Mouse (Mus musculus) embryonic fibroblast, embryonic 13.5 days (primary cell): ENCODE data around the gene Dpp4. TPM values are rescaled to one million over a fixed set of nuclear protein-coding genes. Genes with fewer than 3 reads are reported as not detected.

Experiments used
- H3K27ac ChIP-seq: 2 replicates; pipeline ENCODE4 v1.5.1; 2012; ENCODE audit warnings: low read length, control low read depth, inconsistent platforms; ENCODE audit not compliant: insufficient read depth
- H3K4me1 ChIP-seq: 2 replicates; pipeline ENCODE4 v1.6.1; 2011; ENCODE audit warnings: low read length; ENCODE audit not compliant: control insufficient read depth, insufficient read depth
- H3K4me3 ChIP-seq: 2 replicates; pipeline ENCODE4 v1.5.1; 2011; ENCODE audit warnings: mild to moderate bottlenecking, control low read depth, low read length; ENCODE audit not compliant: insufficient read depth
- CTCF ChIP-seq: IDR thresholded peaks from 2 replicates; pipeline ENCODE4 v1.5.1; 2011; ENCODE audit warnings: mild to moderate bottlenecking, control low read depth, low read length, moderate library complexity, borderline replicate concordance; ENCODE audit not compliant: insufficient read depth
- POLR2A ChIP-seq: IDR thresholded peaks from 2 replicates; pipeline ENCODE4 v1.6.1; 2011; ENCODE audit warnings: low read depth, mild to moderate bottlenecking, control low read depth, low read length, moderate library complexity
- polyA plus RNA-seq: library from polyadenylated mRNA; stranded (reverse); fragments of >200 nt; gene quantifications from 2 replicates; pipeline ENCODE4 v1.2.4, GENCODE M21; 2011; ENCODE audit warnings: low read depth; ENCODE audit not compliant: missing spikeins, insufficient read length

The Dpp4 gene
- polyA plus RNA-seq, 1 experiment = 0.90 TPM

GRCm38 (mm10) chr2:62396799-62397198 lies 15.2 kb downstream of the Dpp4 start:
- no peak for TF ChIP-seq CTCF
- no peak for TF ChIP-seq POLR2A
- no peak overlapping the region for H3K4me3 ChIP-seq
- H3K27ac ChIP-seq = no peak overlapping the region
- peaks cover 3% of the 10 kb centered on the region; the same call in 1 of the 2 replicates for H3K4me1 ChIP-seq

GRCm38 (mm10) chr2:62394800-62395199 lies 17.2 kb downstream of the Dpp4 start:
- no peak overlapping the region for H3K27ac ChIP-seq
- no peak overlapping the region for H3K4me3 ChIP-seq
- H3K4me1 ChIP-seq = peaks cover 6% of the 10 kb centered on the region
- no peak for TF ChIP-seq CTCF
- TF ChIP-seq POLR2A = no peak

GRCm38 (mm10) chr2:62392098-62392497 lies 19.9 kb downstream of the Dpp4 start:
- no peak for TF ChIP-seq CTCF
- no peak for TF ChIP-seq POLR2A
- Histone ChIP-seq H3K4me3 (no peak overlapping the region), H3K4me1 (peaks cover 3% of the 10 kb centered on the region), H3K27ac (no peak overlapping the region)

- H3K27ac ChIP-seq = no peak overlapping the region
- no peak overlapping the region for H3K4me3 ChIP-seq
- peaks cover 3% of the 10 kb centered on the region for H3K4me1 ChIP-seq
- TF ChIP-seq CTCF (no peak), POLR2A (no peak)
These were observed 21.0 kb downstream of the Dpp4 start for GRCm38 (mm10) chr2:62390961-62391461.

GRCm38 (mm10) chr2:62390305-62390704 lies 21.7 kb downstream of the Dpp4 start:
- H3K4me1 ChIP-seq = peaks cover 3% of the 10 kb centered on the region
- H3K4me3 ChIP-seq = no peak overlapping the region
- no peak overlapping the region for H3K27ac ChIP-seq
- TF ChIP-seq CTCF = no peak
- TF ChIP-seq POLR2A = no peak

- H3K27ac ChIP-seq = no peak overlapping the region
- peaks cover 3% of the 10 kb centered on the region for H3K4me1 ChIP-seq
- no peak overlapping the region for H3K4me3 ChIP-seq
- TF ChIP-seq CTCF = no peak
- no peak for TF ChIP-seq POLR2A
These were observed 23.2 kb downstream of the Dpp4 start for GRCm38 (mm10) chr2:62388841-62389240.

GRCm38 (mm10) chr2:62383196-62383595 lies 28.8 kb downstream of the Dpp4 start:
- Histone ChIP-seq H3K4me3 (no peak overlapping the region), H3K27ac (no peak overlapping the region), H3K4me1 (peaks cover 9% of the 10 kb centered on the region)
- TF ChIP-seq POLR2A (no peak), CTCF (no peak)

- H3K27ac ChIP-seq = no peak overlapping the region
- peaks cover 9% of the 10 kb centered on the region for H3K4me1 ChIP-seq
- H3K4me3 ChIP-seq = no peak overlapping the region
- no peak for TF ChIP-seq POLR2A
- no peak for TF ChIP-seq CTCF
These were observed 29.6 kb downstream of the Dpp4 start for GRCm38 (mm10) chr2:62382440-62382839.

GRCm38 (mm10) chr2:62381756-62382155 lies 30.3 kb downstream of the Dpp4 start:
- H3K4me1 ChIP-seq = peaks cover 9% of the 10 kb centered on the region
- TF ChIP-seq CTCF (no peak), POLR2A (no peak)
- no peak overlapping the region for H3K4me3 ChIP-seq
- peak overlapping the region; percentile 34; the same call in 1 of the 2 replicates for H3K27ac ChIP-seq

- no peaks in the 10 kb centered on the region for H3K4me1 ChIP-seq
- TF ChIP-seq POLR2A (no peak), CTCF (no peak)
- H3K4me3 ChIP-seq = no peak overlapping the region
- H3K27ac ChIP-seq = no peak overlapping the region
These were observed 38.3 kb downstream of the Dpp4 start for GRCm38 (mm10) chr2:62373692-62374091.

- Histone ChIP-seq H3K4me3 (no peak overlapping the region), H3K27ac (no peak overlapping the region), H3K4me1 (no peaks in the 10 kb centered on the region)
- TF ChIP-seq POLR2A = no peak
- no peak for TF ChIP-seq CTCF
These were observed 42.0 kb downstream of the Dpp4 start for GRCm38 (mm10) chr2:62370048-62370447.
